Mouse (Mus musculus): ENCODE results near the gene Myrfl. TPM values are rescaled to one million over a fixed set of nuclear protein-coding genes. Genes with fewer than 3 reads are reported as not detected.

The Myrfl gene
- polyA plus RNA-seq, 1 experiment from 2014 or later, result 0.10 TPM

- Histone ChIP-seq H3K4me2 (no peak overlapping the region), H3K4me1 (replicated peaks) (no peaks in the 10 kb centered on the region), H3K36me3 (peaks cover 28% of the 10 kb centered on the region; the same call in 1 of the 2 replicates), H3K4me3 (no peak overlapping the region), H3K27ac (replicated peaks) (no peak overlapping the region), H3K27me3 (no peaks in the 10 kb centered on the region), H3K9me3 (no peaks in the 10 kb centered on the region), H3K9ac (no peak overlapping the region)
- WGBS, result 93% methylated on average over 19 of the region's 19 CpGs
- no peak for ATAC-seq (ENCODE audit: low FRiP score, low read depth)
Observed at GRCm38 (mm10) chr10:116923651-116924495, 27.2 kb upstream of the Myrfl start.

- ATAC-seq (ENCODE audit: low FRiP score, low read depth), result no peak
- WGBS, result 95% methylated on average over 15 of the region's 15 CpGs
- no peaks in the 10 kb centered on the region for H3K4me1 ChIP-seq (replicated peaks)
- H3K4me2 ChIP-seq, result no peak overlapping the region
- H3K9me3 ChIP-seq, result no peaks in the 10 kb centered on the region
- no peak overlapping the region for H3K4me3 ChIP-seq
- peaks cover 27% of the 10 kb centered on the region; the same call in 1 of the 2 replicates for H3K36me3 ChIP-seq
- H3K27ac ChIP-seq (replicated peaks), result no peak overlapping the region
- H3K27me3 ChIP-seq, result no peaks in the 10 kb centered on the region
- H3K9ac ChIP-seq, result no peak overlapping the region
Observed at GRCm38 (mm10) chr10:116922161-116922560, 25.4 kb upstream of the Myrfl start.

- Histone ChIP-seq H3K4me2 (no peak overlapping the region), H3K27ac (replicated peaks) (no peak overlapping the region), H3K4me1 (replicated peaks) (no peaks in the 10 kb centered on the region), H3K4me3 (no peak overlapping the region), H3K27me3 (no peaks in the 10 kb centered on the region), H3K9ac (no peak overlapping the region), H3K36me3 (peaks cover 25% of the 10 kb centered on the region; the same call in 1 of the 2 replicates), H3K9me3 (no peaks in the 10 kb centered on the region)
- ATAC-seq (ENCODE audit: low FRiP score, low read depth), result no peak
- WGBS, result 92% methylated on average over 15 of the region's 15 CpGs
Observed at GRCm38 (mm10) chr10:116921416-116921815, 24.7 kb upstream of the Myrfl start.

- WGBS, result 92% methylated on average over 8 of the region's 8 CpGs
- Histone ChIP-seq H3K9me3 (no peaks in the 10 kb centered on the region), H3K4me2 (no peak overlapping the region), H3K27me3 (no peaks in the 10 kb centered on the region), H3K4me1 (replicated peaks) (no peaks in the 10 kb centered on the region), H3K27ac (replicated peaks) (no peak overlapping the region), H3K4me3 (no peak overlapping the region), H3K9ac (no peak overlapping the region), H3K36me3 (peaks cover 21% of the 10 kb centered on the region; the same call in 1 of the 2 replicates)
- ATAC-seq (ENCODE audit: low FRiP score, low read depth), result no peak
Observed at GRCm38 (mm10) chr10:116920641-116921040, 23.9 kb upstream of the Myrfl start.

GRCm38 (mm10) chr10:116919368-116920317 is 22.9 kb upstream of the Myrfl start:
- no peak overlapping the region for H3K4me3 ChIP-seq
- ATAC-seq (ENCODE audit: low FRiP score, low read depth), result no peak
- H3K27me3 ChIP-seq, result no peaks in the 10 kb centered on the region
- H3K9me3 ChIP-seq, result no peaks in the 10 kb centered on the region
- no peaks in the 10 kb centered on the region for H3K4me1 ChIP-seq (replicated peaks)
- peaks cover 16% of the 10 kb centered on the region; the same call in 1 of the 2 replicates for H3K36me3 ChIP-seq
- H3K27ac ChIP-seq (replicated peaks), result no peak overlapping the region
- no peak overlapping the region for H3K9ac ChIP-seq
- WGBS, result 82% methylated on average over 25 of the region's 25 CpGs
- no peak overlapping the region for H3K4me2 ChIP-seq

GRCm38 (mm10) chr10:116916581-116916980 is 19.9 kb upstream of the Myrfl start:
- Histone ChIP-seq H3K4me2 (no peak overlapping the region), H3K36me3 (peaks cover 15% of the 10 kb centered on the region; the same call in 1 of the 2 replicates), H3K4me3 (no peak overlapping the region), H3K27ac (replicated peaks) (no peak overlapping the region), H3K27me3 (no peaks in the 10 kb centered on the region), H3K4me1 (replicated peaks) (no peaks in the 10 kb centered on the region), H3K9ac (no peak overlapping the region), H3K9me3 (no peaks in the 10 kb centered on the region)
- 84% methylated on average over 8 of the region's 8 CpGs for WGBS
- ATAC-seq (ENCODE audit: low FRiP score, low read depth), result no peak

GRCm38 (mm10) chr10:116915286-116915685 is 18.6 kb upstream of the Myrfl start:
- H3K27me3 ChIP-seq, result no peaks in the 10 kb centered on the region
- H3K27ac ChIP-seq (replicated peaks), result no peak overlapping the region
- H3K4me3 ChIP-seq, result no peak overlapping the region
- H3K9ac ChIP-seq, result no peak overlapping the region
- 95% methylated on average over 8 of the region's 8 CpGs for WGBS
- H3K4me2 ChIP-seq, result no peak overlapping the region
- H3K9me3 ChIP-seq, result no peaks in the 10 kb centered on the region
- no peaks in the 10 kb centered on the region for H3K4me1 ChIP-seq (replicated peaks)
- ATAC-seq (ENCODE audit: low FRiP score, low read depth), result no peak
- peaks cover 23% of the 10 kb centered on the region for H3K36me3 ChIP-seq

- peaks cover 30% of the 10 kb centered on the region for H3K36me3 ChIP-seq
- H3K27me3 ChIP-seq, result no peaks in the 10 kb centered on the region
- no peaks in the 10 kb centered on the region for H3K4me1 ChIP-seq (replicated peaks)
- no peak overlapping the region for H3K4me2 ChIP-seq
- ATAC-seq (ENCODE audit: low FRiP score, low read depth), result no peak
- no peak overlapping the region for H3K9ac ChIP-seq
- no peaks in the 10 kb centered on the region for H3K9me3 ChIP-seq
- no peak overlapping the region for H3K4me3 ChIP-seq
- no peak overlapping the region for H3K27ac ChIP-seq (replicated peaks)
- WGBS, result 90% methylated on average over 9 of the region's 9 CpGs
Observed at GRCm38 (mm10) chr10:116914586-116914985, 17.9 kb upstream of the Myrfl start.

- Histone ChIP-seq H3K4me1 (replicated peaks) (no peaks in the 10 kb centered on the region), H3K4me3 (no peak overlapping the region), H3K9me3 (no peaks in the 10 kb centered on the region), H3K9ac (no peak overlapping the region), H3K27me3 (no peaks in the 10 kb centered on the region), H3K27ac (replicated peaks) (no peak overlapping the region), H3K36me3 (peaks cover 32% of the 10 kb centered on the region), H3K4me2 (no peak overlapping the region)
- 95% methylated on average over 17 of the region's 17 CpGs for WGBS
- no peak for ATAC-seq (ENCODE audit: low FRiP score, low read depth)
Observed at GRCm38 (mm10) chr10:116913647-116914273, 17.0 kb upstream of the Myrfl start.

GRCm38 (mm10) chr10:116912850-116913249 is 16.1 kb upstream of the Myrfl start:
- Histone ChIP-seq H3K9me3 (no peaks in the 10 kb centered on the region), H3K27me3 (no peaks in the 10 kb centered on the region), H3K9ac (no peak overlapping the region), H3K4me3 (no peak overlapping the region), H3K4me1 (replicated peaks) (no peaks in the 10 kb centered on the region), H3K27ac (replicated peaks) (no peak overlapping the region), H3K4me2 (no peak overlapping the region), H3K36me3 (peaks cover 36% of the 10 kb centered on the region)
- WGBS, result 94% methylated on average over 9 of the region's 9 CpGs
- no peak for ATAC-seq (ENCODE audit: low FRiP score, low read depth)

GRCm38 (mm10) chr10:116908901-116909642 is 12.4 kb upstream of the Myrfl start:
- no peak overlapping the region for H3K9ac ChIP-seq
- peaks cover 51% of the 10 kb centered on the region for H3K36me3 ChIP-seq
- 70% methylated on average over 15 of the region's 15 CpGs for WGBS
- H3K4me2 ChIP-seq, result no peak overlapping the region
- H3K4me3 ChIP-seq, result no peak overlapping the region
- no peaks in the 10 kb centered on the region for H3K9me3 ChIP-seq
- no peaks in the 10 kb centered on the region for H3K27me3 ChIP-seq
- H3K4me1 ChIP-seq (replicated peaks), result no peaks in the 10 kb centered on the region
- no peak for ATAC-seq (ENCODE audit: low FRiP score, low read depth)
- no peak overlapping the region for H3K27ac ChIP-seq (replicated peaks)
